In genomic region chr1:133225963-133226660, GRCm38 (mm10) we compare ENCODE assay signal across 8 mouse cellular contexts.
DNase-seq lines count a peak whose midpoint lies in the region; ATAC-seq and TF ChIP-seq lines count a peak whose summit lies in the region.

No protein-coding gene starts in this region.

- no peak overlapping the region for H3ac ChIP-seq in myocyte (ENCODE audit: control insufficient read depth, insufficient read length)

- no peaks in the 10 kb centered on the region for H3K9me3 ChIP-seq in embryonic facial prominence, embryonic 15.5 days (replicated peaks)

- intact Hi-C loops in left cerebral cortex, postnatal 25 days (cut with DNase I) = loop anchor here (1.0 to 5.0 kb wide), 2 partner anchors 44 to 76 kb away; no protein-coding TSS in a partner anchor

- peaks cover 51% of the 10 kb centered on the region for H3K4me1 ChIP-seq in embryonic facial prominence, embryonic 15.5 days

- TF ChIP-seq POLR2A in myocyte (IDR thresholded peaks at IDR 0.05; ENCODE audit: insufficient read length, low read depth) = no peak

- H3K4me2 ChIP-seq in embryonic facial prominence, embryonic 15.5 days (replicated peaks) = no peak overlapping the region
- peak overlapping the region; percentile 31 for H3K4me2 ChIP-seq in myocyte (ENCODE audit: low read depth)

- H3K9ac ChIP-seq in embryonic facial prominence, embryonic 15.5 days = no peak overlapping the region

- H3K4me3 ChIP-seq in embryonic facial prominence, embryonic 15.5 days (replicated peaks) = no peak overlapping the region
- H3K4me3 ChIP-seq in myocyte = no peak overlapping the region

- H3K27me3 ChIP-seq in embryonic facial prominence, embryonic 15.5 days = no peaks in the 10 kb centered on the region
- H3K27me3 ChIP-seq in myocyte (ENCODE audit: control insufficient read depth, insufficient read depth, insufficient read length) = peaks cover 6% of the 10 kb centered on the region

- DNase-seq in layer of hippocampus, adult 11-12 months (ENCODE audit: low spot score) = peak; percentile 59
- DNase-seq in layer of hippocampus, adult 9-10 months (ENCODE audit: low spot score) = no peak
- peak; percentile 77 for DNase-seq in heart, postnatal 4 days
- DNase-seq in left cerebral cortex, postnatal 25 days (ENCODE audit: low spot score in 2 of 2) = peak; percentile 45 to 79

- 30% methylated on average over 9 of the region's 9 CpGs for WGBS in embryonic facial prominence, embryonic 15.5 days

- no peak for ATAC-seq in embryonic facial prominence, embryonic 15.5 days (ENCODE audit: insufficient number of reproducible peaks, low FRiP score, low TSS enrichment, low read depth)
- no peak for ATAC-seq in megakaryocyte progenitor cell, adult 5-6 weeks (replicated peaks; ENCODE audit: poor library complexity)
- ATAC-seq in erythroid progenitor cell, adult 5-6 weeks (replicated peaks; ENCODE audit: low FRiP score, poor library complexity, severe bottlenecking) = no peak

- no peaks in the 10 kb centered on the region for H3K79me2 ChIP-seq in myocyte (ENCODE audit: control insufficient read depth, insufficient read depth)

- peak overlapping the region; percentile 73 for H3K27ac ChIP-seq in embryonic facial prominence, embryonic 15.5 days (replicated peaks)

- no peaks in the 10 kb centered on the region for H3K36me3 ChIP-seq in embryonic facial prominence, embryonic 15.5 days
- no peaks in the 10 kb centered on the region for H3K36me3 ChIP-seq in myocyte (ENCODE audit: control insufficient read depth, insufficient read depth)

TF ChIP-seq in myocyte, 11 proteins besides CTCF, POLR2A, EP300 and RAD21:
- TF ChIP-seq MYOD1 (IDR thresholded peaks at IDR 0.05; ENCODE audit: control insufficient read depth in 1 of 3, insufficient read length in 2 of 3, low read depth in 2 of 3) (peak in 2 of 3 experiments; percentile 28 to 73), SRF (IDR thresholded peaks at IDR 0.05; ENCODE audit: control insufficient read depth, insufficient read length, low read depth) (no peak), TCF3 (IDR thresholded peaks at IDR 0.05; ENCODE audit: insufficient read length, low read depth) (peak; percentile 41), MYOG (IDR thresholded peaks at IDR 0.05; ENCODE audit: control insufficient read depth in 1 of 3, insufficient read depth in 1 of 3, insufficient read length in 2 of 3, low read depth in 2 of 3) (peak; percentile 35 to 81 (median 55))
